Mouse (Mus musculus): ENCODE data around the gene Klf13.

The Klf13 gene

GRCm38 (mm10) chr7:63888674-63889073, 50.0 kb downstream of the Klf13 start:
- DNase-seq (ENCODE audit: low spot score), result no peak

- no peak for DNase-seq (ENCODE audit: low spot score)
These were observed 51.1 kb downstream of the Klf13 start for GRCm38 (mm10) chr7:63887602-63888123.

GRCm38 (mm10) chr7:63887034-63887551, 51.6 kb downstream of the Klf13 start:
- DNase-seq (ENCODE audit: low spot score), result no peak

- DNase-seq (ENCODE audit: low spot score), result no peak
These were observed 53.7 kb downstream of the Klf13 start for GRCm38 (mm10) chr7:63885025-63885424.

- DNase-seq (ENCODE audit: low spot score), result no peak
These were observed 56.0 kb downstream of the Klf13 start for GRCm38 (mm10) chr7:63882739-63883138.

- no peak for DNase-seq (ENCODE audit: low spot score)
These were observed 59.1 kb downstream of the Klf13 start for GRCm38 (mm10) chr7:63879583-63879982.

GRCm38 (mm10) chr7:63877610-63878009, 61.1 kb downstream of the Klf13 start:
- no peak for DNase-seq (ENCODE audit: low spot score)

- no peak for DNase-seq (ENCODE audit: low spot score)
These were observed 62.1 kb downstream of the Klf13 start for GRCm38 (mm10) chr7:63876640-63877039.

GRCm38 (mm10) chr7:63875686-63876085, 63.0 kb downstream of the Klf13 start:
- no peak for DNase-seq (ENCODE audit: low spot score)

GRCm38 (mm10) chr7:63873880-63874279, 64.8 kb downstream of the Klf13 start:
- no peak for DNase-seq (ENCODE audit: low spot score)

GRCm38 (mm10) chr7:63871698-63872097, 67.0 kb downstream of the Klf13 start:
- no peak for DNase-seq (ENCODE audit: low spot score)

GRCm38 (mm10) chr7:63868356-63868918, 70.3 kb downstream of the Klf13 start:
- no peak for DNase-seq (ENCODE audit: low spot score)

- no peak for DNase-seq (ENCODE audit: low spot score)
These were observed 72.8 kb downstream of the Klf13 start for GRCm38 (mm10) chr7:63865911-63866310.

- no peak for DNase-seq (ENCODE audit: low spot score)
These were observed 75.7 kb downstream of the Klf13 start for GRCm38 (mm10) chr7:63863046-63863445.

- no peak for DNase-seq (ENCODE audit: low spot score)
These were observed 77.6 kb downstream of the Klf13 start for GRCm38 (mm10) chr7:63861123-63861522.

- DNase-seq (ENCODE audit: low spot score), result peak; percentile 85
These were observed 80.1 kb downstream of the Klf13 start for GRCm38 (mm10) chr7:63858571-63859152.

- DNase-seq (ENCODE audit: low spot score), result no peak
These were observed 80.8 kb downstream of the Klf13 start for GRCm38 (mm10) chr7:63857771-63858417.

GRCm38 (mm10) chr7:63855283-63855682, 83.4 kb downstream of the Klf13 start:
- peak; percentile 78 for DNase-seq (ENCODE audit: low spot score)

GRCm38 (mm10) chr7:63851841-63852533, 86.7 kb downstream of the Klf13 start:
- DNase-seq (ENCODE audit: low spot score), result peak; percentile 55
